Mouse (Mus musculus) adrenal gland, adult 10 weeks (tissue): ENCODE data around the gene Olfr536. TPM values are rescaled to one million over a fixed set of nuclear protein-coding genes. Genes with fewer than 3 reads are reported as not detected.

Experiments used
- polyA plus RNA-seq: library from polyadenylated mRNA; stranded (reverse); fragments of 350-450 nt; fragmentation: Illumina TruSeq; extraction: RNeasy Lipid Tissue Mini Kit (QIAGEN cat#74804); gene quantifications from one replicate; pipeline ENCODE4 v1.2.3, GENCODE M21; 2014; ENCODE audit warnings: low read depth, low replicate concordance

Gene Olfr536
- not detected for polyA plus RNA-seq

GRCm38 (mm10) chr7:140507346-140508021 lies at the start of gene Olfr536:
Gene Olfr536 (minus strand): TSS chr7:140507396.

GRCm38 (mm10) chr7:140483916-140484315 lies 23.3 kb downstream of the Olfr536 start, which contains the start of gene Olfr535:
Gene Olfr535 (plus strand): TSS chr7:140484216.

GRCm38 (mm10) chr7:140463070-140463469 lies 44.1 kb downstream of the Olfr536 start, which contains the start of gene Olfr533:
Gene Olfr533 (plus strand): TSS chr7:140463370.

Other genes with a start within 250 kb of the Olfr536 start
- gene Olfr525, start 186.5 kb downstream of the Olfr536 start, polyA plus RNA-seq, result not detected
- gene Olfr527, start 173.4 kb downstream of the Olfr536 start, polyA plus RNA-seq, result not detected
- gene Olfr60, start 145.7 kb downstream of the Olfr536 start, polyA plus RNA-seq, result not detected
- gene Olfr530, start 131.1 kb downstream of the Olfr536 start, polyA plus RNA-seq, result not detected
- not detected for gene Olfr531, start 104.5 kb downstream of the Olfr536 start, polyA plus RNA-seq
- gene Olfr532, start 85.8 kb downstream of the Olfr536 start, polyA plus RNA-seq, result not detected
- not detected for gene Olfr533, start 44.0 kb downstream of the Olfr536 start, polyA plus RNA-seq
- not detected for gene Olfr535, start 23.2 kb downstream of the Olfr536 start, polyA plus RNA-seq
- gene Olfr538, start 60.5 kb upstream of the Olfr536 start, polyA plus RNA-seq, result not detected
- not detected for gene Olfr46, start 93.9 kb upstream of the Olfr536 start, polyA plus RNA-seq
- not detected for gene Olfr61, start 121.6 kb upstream of the Olfr536 start, polyA plus RNA-seq
- gene Olfr53, start 139.1 kb upstream of the Olfr536 start, polyA plus RNA-seq, result not detected
- gene Olfr539, start 152.5 kb upstream of the Olfr536 start, polyA plus RNA-seq, result not detected
- gene Olfr45, start 174.6 kb upstream of the Olfr536 start, polyA plus RNA-seq, result not detected
- gene Olfr541, start 189.9 kb upstream of the Olfr536 start, polyA plus RNA-seq, result not detected